Mouse (Mus musculus): ENCODE data around the gene Vmn1r142. TPM values are rescaled to one million over a fixed set of nuclear protein-coding genes. Genes with fewer than 3 reads are reported as not detected.

The Vmn1r142 gene
- not detected in 2 replicates for polyA plus RNA-seq (2012; rRNA removed)

DNA sequence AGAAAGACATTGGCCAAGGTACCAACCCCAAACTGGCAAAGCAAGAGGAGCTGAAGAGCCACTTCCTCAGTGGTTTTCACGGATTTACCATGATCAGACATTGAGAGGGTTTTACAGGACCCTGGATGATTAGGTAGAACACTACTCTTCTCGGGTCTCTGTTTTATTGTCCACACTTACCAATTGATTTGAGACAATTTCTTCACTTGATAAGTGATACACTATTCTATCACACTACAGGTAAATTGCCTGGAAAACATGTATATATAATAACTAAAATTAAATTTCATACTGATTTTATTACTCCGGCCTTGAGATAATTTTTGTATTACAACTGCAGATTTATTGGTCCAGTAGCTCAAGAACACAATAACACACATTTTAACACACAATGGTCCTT is at the start of gene Vmn1r142:
Vmn1r142 (minus strand) TSS at position 101 of the 400 bp plus-strand sequence.

GRCm38 (mm10) chr7:22201164-22201563 is 37.3 kb upstream of the Vmn1r142 start, which contains the start of gene Gm8653:
Gene Gm8653, minus strand, starts transcription at chr7:22201264.

DNA sequence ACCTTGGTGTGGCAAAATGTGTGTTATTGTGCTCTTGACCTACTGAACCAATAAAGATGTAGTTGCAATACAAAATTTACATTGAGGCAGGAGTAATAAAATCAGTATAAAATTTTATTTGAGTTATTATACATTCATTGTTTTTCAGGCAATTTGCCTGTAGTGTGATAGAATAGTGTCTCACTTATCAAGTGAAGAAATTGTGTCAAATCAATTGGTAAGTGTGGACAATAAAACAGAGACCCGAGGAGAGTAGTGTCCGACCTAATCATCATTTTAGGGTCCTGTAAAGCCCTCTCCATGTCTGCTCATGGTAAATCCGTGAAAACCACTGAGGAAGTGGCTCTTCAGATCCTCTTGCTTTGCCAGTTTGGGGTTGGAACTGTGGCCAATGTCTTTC is 25.2 kb upstream of the Vmn1r142 start, which contains the start of gene Vmn1r143:
Vmn1r143 (plus strand) TSS at position 301 of the 400 bp plus-strand sequence.

DNA sequence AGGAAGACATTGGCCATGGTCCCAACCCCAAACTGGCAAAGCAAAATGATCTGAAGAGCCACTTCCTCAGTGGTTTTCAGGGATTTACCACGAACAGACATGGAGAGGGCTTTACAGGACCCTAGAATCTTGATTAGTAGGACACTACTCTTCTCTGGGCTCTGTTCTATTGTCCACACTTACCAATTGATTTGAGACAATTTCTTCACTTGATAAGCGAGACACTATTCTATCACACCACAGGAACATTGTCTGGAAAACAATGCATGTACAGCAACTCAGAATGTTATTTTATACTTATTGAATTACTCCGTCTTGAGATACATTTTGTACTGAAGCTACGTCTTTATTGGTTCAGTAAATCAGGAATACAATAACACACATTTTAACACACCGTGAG is 29.2 kb downstream of the Vmn1r142 start, which contains the start of gene Gm10666:
Gm10666 (minus strand) TSS at position 101 of the 400 bp plus-strand sequence.

DNA sequence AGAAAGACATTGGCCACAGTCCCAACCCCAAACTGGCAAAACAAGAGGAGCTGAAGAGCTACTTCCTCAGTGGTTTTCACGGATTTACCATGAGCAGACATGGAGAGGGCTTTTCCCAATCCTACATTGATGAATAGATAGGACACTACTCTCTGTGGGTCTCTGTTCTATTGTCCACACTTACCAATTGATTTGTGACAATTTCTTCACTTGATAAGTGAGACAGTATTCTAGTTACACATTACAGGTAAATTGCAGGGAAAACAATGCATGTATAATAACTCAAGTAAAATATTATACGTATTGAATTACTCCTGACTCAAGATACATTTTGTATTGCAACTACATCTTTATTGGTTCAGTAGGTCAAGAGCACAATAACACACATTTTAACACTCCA is 45.7 kb downstream of the Vmn1r142 start, which contains the start of gene Gm16451:
Gm16451 (minus strand) TSS at position 101 of the 400 bp plus-strand sequence.

Other genes starting within 250 kb of the Vmn1r142 start
- gene Gm5891, start 242.7 kb downstream of the Vmn1r142 start, polyA plus RNA-seq (2012; rRNA removed): not detected in 2 replicates
- gene Vmn1r137, start 169.4 kb downstream of the Vmn1r142 start, polyA plus RNA-seq (2012; rRNA removed): not detected in 2 replicates
- gene Vmn1r138, start 135.1 kb downstream of the Vmn1r142 start, polyA plus RNA-seq (2012; rRNA removed): not detected in 2 replicates
- gene Gm6176, start 107.7 kb downstream of the Vmn1r142 start, polyA plus RNA-seq (2012; rRNA removed): not detected in 2 replicates
- not detected in 2 replicates for gene Vmn1r139, start 95.0 kb downstream of the Vmn1r142 start, polyA plus RNA-seq (2012; rRNA removed)
- gene Gm16451, start 45.8 kb downstream of the Vmn1r142 start, polyA plus RNA-seq (2012; rRNA removed): not detected in 2 replicates
- gene Gm10666, start 29.3 kb downstream of the Vmn1r142 start, polyA plus RNA-seq (2012; rRNA removed): not detected in 2 replicates
- gene Vmn1r143, start 25.3 kb upstream of the Vmn1r142 start, polyA plus RNA-seq (2012; rRNA removed): not detected in 2 replicates
- not detected in 2 replicates for gene Gm8653, start 37.2 kb upstream of the Vmn1r142 start, polyA plus RNA-seq (2012; rRNA removed)
- not detected in 2 replicates for gene Gm8453, start 65.4 kb upstream of the Vmn1r142 start, polyA plus RNA-seq (2012; rRNA removed)
- not detected in 2 replicates for gene Gm4187, start 165.7 kb upstream of the Vmn1r142 start, polyA plus RNA-seq (2012; rRNA removed)
- not detected in 2 replicates for gene Gm8660, start 207.0 kb upstream of the Vmn1r142 start, polyA plus RNA-seq (2012; rRNA removed)
- not detected in 2 replicates for gene Vmn1r148, start 249.5 kb upstream of the Vmn1r142 start, polyA plus RNA-seq (2012; rRNA removed)